Mouse (Mus musculus) left cerebral cortex, adult 18-20 months (tissue): Measurements from ENCODE around the gene Plcb4. TPM values are rescaled to one million over a fixed set of nuclear protein-coding genes. Genes with fewer than 3 reads are reported as not detected.
"Not testable (repeated sequence)": the region's sequence is repeated elsewhere in the genome, so short reads cannot be mapped to it uniquely, and the experiment has no call there.

Source experiments
- DNase-seq, 2 experiments: peaks; one replicate each; pipeline ENCODE4 v3.0.0; 2021 to 2022; ENCODE audit warnings: low spot score in 2 of 2, mixed read lengths in 1 of 2
- total RNA-seq, 2 experiments: library from RNA; stranded (reverse); gene quantifications; 2 replicates each; pipeline ENCODE4 v1.2.3; 2021

The Plcb4 gene
- total RNA-seq, 2 experiments from 2014 or later, result 64.6 to 77.5 TPM

DNA sequence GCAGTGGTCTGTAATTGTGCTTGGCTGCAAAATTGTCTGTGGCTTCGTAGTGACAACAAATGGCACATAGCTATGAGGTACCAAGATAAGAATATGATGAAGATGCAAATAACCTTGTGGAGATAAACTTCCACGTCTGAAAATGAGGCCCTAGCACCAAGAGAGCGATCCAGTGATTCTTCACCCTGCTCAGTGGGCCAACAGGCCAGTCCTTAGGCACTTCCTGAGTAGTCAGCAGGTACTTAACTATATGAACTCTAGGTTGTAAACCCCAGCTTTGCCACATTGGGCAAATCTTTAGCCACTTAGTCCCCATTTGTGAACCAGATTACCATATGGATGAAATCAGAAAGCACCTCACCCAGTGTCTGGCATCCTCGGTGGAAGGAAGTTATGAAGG is 271.9 kb downstream of the Plcb4 start:
- no peak for DNase-seq

DNA sequence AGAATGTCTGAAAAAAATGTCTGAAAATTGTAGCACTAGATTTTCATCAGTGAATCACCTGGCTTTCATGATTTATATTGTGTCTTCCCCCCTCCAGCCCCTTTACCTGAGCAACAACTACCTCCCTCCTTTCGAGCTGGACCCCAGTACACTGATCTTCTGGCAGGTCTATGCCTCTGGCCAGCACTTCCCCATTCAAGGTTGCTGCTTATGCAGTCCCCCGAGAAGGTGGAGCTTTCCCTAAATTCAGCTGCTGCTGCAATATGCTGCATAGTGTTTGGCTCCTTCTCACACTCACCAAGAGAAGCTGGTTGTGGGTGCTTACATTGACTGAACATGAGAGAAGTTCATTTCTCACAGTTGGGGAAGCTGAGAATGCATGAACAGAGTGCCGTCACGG is 273.8 kb downstream of the Plcb4 start:
- no peak for DNase-seq

DNA sequence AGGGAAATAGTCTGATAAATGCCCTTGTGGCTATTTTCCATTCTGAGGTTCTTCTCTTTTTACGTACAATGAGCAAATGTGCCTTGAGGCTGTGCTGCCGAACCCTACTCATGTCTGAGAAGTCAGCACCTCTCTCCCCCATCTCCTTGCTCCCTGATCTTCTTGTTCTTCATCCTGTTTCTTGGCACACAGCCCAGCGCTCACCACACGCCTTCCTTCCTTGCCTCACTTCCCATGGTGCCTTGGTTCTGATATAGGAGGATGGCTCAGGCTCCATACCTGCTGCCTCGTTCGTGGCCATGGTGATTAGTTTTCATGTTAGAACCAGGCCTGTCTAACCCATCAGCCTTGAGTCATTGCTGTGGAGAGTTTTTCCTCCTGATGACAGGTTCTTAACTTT is 277.6 kb downstream of the Plcb4 start:
- DNase-seq, result no peak

DNA sequence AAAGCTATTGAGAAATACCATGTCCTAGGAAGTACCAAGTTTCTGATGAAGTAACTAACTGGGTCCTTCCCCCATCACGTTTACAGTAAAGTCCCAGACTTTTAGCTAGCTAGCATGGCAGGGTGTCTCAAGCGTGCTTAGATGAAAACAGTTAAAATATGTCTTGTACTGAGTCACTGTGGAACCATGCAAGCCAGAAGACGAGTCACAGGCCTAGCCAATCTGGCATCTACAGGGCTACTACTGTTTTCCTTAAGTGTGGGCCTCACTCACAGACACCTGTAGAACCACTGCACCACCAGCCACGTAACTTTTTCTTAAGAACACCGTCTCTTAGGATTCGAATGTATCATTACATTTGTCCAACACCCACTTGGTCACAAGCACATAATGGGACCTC is 278.8 kb downstream of the Plcb4 start:
- DNase-seq, result no peak

DNA sequence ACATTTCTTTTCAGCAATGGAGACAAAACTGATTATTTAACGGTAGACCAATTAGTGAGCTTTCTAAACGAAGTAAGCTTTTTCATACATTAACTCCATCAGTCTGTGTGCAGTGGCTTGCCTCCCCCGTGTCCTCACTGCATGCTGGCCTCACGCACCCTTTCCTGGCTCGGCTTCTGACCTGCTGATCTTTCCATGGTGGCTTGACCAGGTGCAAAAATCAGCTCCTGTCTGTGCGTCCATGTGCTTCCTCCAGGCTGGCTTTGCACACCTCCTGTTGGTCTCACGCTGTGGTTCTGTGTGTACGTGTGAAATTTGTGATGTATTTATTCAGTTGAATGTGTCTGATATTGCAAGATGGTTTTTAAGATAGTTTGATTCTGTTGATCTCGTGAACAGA is 281.1 kb downstream of the Plcb4 start:
- no peak for DNase-seq

DNA sequence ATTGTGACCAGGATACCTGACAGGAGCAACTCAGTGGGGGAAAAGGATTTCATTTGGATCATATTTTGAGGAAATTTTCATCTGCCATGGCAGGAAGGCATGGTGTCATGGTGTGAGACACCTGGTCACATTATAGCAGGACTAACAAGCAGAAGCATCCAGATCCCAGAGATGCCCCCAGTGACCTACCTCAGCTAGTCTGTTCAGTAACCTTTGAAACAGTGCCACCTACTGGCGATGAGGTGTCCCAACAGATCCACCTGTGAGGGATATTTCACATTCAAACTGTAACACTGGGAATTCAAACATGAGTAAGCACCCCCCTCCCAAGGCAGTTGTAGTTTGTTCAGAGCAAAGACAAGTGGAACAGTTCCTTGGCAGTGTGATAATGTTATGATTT is 289.0 kb downstream of the Plcb4 start:
- no peak for DNase-seq

DNA sequence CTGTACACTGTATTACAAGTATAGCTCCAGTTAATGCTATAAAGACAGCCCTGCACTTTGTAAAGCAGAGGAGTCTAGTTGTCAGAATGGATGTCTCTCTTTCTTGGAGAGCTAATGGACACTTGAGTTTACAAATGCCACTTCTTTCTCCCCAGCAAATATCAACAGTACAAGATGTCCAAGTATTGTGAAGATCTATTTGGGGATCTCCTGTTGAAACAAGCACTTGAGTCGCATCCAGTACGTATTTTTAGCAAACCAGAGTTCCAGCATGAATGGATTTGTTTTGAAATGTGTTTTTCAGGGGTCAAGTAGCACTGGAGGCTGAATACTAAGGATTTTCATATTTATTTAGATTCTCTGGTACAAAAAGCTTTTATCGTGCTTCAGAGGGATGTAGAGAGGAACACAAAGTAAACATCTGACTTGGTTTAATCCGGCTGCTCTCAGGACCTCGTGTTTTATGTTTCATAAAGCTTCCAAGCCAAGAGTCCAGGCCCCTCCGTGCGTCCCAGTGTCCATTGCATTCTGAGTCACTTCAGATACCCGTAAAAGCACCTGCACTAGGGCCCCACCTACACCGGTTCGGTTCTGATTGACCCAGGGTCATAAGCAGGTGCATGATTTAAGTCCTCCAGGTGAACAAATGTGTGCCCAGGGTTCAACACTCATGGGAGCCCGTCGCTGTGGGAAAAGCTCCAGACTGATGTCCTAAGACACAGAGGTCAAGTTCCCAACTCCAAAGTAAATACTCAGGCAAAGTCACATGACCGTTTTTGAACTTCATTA is 296.1 kb downstream of the Plcb4 start:
- no peak for DNase-seq

DNA sequence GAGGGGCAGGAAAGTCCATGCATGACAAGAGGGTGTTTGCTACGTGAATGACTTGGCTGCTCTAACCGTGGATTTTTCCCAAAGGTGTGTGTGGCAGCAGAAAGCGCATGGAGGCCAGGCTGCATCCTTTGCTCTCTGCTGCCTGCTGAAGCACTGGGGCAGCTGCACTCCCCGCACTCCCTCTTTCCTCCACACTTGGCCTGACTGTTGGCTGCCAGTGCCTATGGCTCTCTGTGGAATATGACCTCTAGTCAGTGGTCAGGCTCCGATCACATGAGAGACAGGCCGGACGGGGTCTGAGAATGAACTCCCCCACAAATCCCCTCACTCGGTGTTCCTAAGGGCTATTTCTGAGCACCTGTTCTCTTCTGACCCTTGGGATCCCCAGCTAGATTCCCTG is 297.0 kb downstream of the Plcb4 start:
- DNase-seq, result no peak

DNA sequence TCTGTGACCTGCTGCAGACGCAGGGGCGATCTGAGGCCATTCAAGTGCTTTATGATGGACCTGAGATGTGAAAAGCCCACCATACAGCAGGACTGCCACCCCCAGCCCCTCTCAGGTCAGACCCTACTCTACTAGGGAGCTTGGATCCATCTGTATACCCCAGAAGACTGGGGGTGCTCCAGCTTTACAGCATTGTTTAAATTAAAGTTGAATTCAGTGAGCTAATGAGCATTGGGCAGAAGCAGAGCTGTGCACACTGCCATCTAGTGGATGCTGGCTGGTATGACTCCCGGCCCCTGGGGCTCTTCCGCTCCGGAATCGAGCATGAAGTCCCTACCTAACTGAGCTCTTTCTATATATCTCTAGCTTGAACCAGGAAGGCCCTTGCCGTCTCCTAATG is 298.9 kb downstream of the Plcb4 start:
- peak; percentile 73 to 76 for DNase-seq

DNA sequence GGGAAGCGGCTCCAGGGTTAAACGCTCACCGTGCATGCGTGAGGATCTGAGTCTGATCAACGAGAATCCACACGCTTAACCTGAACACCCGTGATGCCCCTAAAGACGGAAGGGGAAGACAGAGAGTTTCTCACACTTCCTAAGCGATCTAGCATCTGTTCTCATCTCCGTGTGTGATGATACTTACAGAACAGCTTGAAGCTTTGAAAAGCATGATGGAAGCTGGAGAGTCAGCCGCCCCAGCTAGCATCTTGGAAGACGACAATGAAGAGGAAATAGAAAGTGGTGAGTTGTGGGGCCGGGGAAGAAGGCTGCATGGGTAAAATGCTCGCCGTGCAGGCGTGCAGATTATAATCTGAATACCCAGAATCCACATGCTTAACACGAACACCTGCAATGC is 299.6 kb downstream of the Plcb4 start:
- DNase-seq, result no peak

DNA sequence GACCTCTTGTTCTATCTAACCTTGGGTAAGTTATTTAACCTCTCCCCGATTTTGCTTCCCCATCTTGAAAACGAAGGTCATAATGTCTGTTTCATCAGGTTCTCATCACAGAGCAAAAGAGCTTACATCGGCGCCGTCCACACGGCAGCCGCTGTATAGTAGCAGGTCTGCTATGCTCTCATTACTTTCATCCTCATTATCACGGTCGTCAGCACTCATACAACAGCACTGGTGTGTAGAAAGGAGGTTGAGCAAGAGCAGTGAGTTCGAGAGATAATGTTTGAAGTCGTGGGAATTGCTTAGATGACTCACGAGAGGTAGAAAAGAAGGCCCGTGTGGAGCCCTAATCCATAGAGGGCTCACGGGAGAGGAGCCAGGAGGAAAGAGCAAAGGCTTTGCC is 304.3 kb downstream of the Plcb4 start:
- DNase-seq, result no peak

DNA sequence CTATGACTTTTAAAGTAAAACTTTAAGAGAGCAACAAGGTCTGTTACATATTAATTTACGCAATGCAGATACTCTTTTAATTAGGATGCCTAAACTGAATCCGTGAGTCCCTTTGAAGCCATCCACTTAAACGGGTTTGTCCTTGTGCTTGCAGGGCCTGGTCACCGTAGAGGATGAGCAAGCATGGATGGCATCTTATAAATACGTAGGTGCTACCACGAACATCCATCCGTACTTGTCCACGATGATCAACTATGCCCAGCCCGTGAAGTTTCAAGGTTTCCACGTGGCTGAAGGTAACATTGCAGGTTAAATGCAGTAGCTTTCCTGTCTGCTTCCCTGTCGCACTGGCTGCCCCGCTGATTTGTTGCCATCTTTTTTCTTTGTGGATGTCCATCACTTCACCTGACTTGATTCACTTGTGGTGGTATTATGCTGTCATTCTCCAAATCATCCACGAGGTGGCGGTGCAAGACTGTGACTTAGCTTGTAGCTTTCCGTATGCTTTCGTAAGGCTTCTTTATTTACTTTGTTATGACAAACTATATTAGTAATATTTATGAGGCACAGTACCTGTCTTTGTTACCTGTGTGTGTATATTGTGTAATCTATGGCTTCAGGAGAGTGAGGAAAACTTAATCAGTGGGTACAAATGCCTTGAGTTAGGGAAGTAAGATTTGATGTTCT is 308.2 kb downstream of the Plcb4 start:
- DNase-seq, result peak; percentile 69 to 72

DNA sequence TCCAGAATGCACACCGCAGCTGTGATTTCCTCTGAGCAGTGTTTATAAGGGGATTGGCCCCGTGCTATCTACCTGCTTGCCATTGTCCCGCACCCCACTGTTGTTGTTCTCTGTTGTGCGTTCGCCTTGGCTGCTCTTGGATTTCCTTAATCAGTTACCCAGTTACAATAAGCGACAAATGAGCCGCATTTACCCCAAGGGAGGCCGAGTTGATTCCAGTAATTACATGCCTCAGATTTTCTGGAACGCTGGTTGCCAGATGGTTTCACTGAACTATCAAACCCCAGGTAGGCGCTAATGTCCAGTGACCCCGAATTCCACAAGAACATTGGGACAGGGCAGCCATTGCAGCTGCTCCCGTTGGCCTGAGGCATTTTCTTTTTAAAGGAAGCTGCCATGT is 309.3 kb downstream of the Plcb4 start:
- DNase-seq, result no peak

DNA sequence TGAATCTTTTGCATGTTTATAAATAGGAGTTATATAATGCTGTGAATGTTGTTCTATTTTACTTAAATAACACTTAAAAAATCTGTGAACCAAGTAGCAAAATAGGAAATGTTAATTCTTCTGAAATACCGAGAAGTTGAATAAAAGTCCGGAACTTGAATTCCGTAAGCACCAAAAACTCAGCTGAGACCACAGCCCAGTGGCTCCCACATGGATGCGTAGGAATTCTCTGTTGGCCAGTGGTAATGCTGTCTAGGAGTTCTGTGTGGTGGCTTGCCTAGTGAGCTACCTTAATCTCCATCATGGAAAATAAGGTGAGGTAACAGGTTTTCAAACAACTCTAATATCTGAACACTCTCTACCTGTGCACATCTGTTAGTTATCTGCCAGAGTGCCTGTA is 312.1 kb downstream of the Plcb4 start:
- DNase-seq, result peak in 1 of 2 experiments; percentile 41

DNA sequence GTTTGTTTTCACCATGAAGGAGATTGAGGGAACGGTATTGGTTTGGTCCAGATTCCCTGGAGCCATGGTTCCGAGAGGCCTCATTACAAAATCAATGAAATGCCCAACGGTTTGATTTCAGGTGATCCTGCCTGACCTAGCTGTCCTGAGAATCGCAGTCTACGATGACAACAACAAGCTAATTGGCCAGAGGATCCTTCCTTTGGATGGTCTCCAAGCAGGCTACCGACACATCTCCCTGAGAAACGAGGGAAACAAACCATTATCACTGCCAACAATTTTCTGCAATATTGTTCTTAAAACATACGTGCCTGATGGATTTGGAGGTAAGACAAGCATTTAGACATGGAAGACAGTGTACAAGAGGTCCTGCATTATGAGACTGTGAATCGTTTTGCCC is 317.2 kb downstream of the Plcb4 start:
- DNase-seq, result no peak

DNA sequence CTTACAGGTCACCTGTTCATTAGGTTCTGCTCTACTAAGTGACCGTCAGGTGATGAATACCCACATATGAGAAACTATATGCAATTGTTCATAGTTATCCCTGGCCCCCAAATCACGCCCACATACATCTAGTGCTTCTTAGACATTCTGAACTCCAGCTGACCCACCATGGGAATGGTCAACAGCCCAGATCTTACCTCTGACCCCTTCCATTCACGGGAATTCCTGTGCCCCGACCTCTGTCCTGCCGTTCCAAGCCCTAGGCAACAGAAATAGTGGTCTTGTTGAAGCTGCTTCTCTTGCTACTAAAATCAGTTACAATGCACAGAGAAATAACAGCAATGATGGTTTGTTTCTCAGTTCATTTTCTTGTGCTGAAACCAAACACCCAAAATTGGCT is 320.0 kb downstream of the Plcb4 start:
- DNase-seq, result no peak

DNA sequence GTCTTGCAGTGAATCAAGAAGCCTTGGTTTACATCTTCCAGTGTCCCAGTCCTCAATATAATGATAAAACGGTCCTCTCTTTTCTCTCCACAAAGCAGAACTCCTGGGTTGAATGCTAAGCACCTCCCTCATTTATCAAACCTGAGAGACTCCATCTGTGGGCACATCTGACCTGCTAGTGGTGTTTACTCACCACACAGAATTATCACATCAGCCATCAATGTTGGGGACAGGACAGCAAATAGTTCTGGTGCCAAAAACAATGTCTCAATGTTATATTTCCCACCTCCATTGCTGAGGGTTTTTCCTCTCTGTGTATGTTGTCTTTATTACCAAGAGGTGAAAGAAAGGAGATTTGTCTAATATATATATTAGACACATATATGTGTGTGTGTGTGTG is 321.6 kb downstream of the Plcb4 start:
- DNase-seq, result no peak

DNA sequence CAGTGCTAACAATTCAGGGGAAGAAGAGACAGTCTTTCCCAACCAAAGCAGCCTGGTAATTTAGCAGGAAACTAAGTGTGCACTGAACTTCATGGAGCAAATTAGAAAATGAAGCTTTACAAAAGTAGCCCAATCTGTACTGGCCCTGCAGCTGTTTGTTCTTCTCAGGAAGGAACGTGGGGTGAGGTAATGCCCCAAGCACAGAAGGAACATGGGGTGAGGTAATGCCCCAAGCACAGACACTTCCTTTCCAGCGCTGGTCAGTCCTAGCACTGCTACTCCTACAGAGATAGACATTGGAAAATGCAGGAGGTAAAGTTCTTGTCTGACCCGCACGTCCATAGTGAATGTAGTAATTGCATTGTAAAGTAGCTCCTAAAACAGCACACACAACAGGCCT is 325.2 kb downstream of the Plcb4 start:
- DNase-seq, result no peak

DNA sequence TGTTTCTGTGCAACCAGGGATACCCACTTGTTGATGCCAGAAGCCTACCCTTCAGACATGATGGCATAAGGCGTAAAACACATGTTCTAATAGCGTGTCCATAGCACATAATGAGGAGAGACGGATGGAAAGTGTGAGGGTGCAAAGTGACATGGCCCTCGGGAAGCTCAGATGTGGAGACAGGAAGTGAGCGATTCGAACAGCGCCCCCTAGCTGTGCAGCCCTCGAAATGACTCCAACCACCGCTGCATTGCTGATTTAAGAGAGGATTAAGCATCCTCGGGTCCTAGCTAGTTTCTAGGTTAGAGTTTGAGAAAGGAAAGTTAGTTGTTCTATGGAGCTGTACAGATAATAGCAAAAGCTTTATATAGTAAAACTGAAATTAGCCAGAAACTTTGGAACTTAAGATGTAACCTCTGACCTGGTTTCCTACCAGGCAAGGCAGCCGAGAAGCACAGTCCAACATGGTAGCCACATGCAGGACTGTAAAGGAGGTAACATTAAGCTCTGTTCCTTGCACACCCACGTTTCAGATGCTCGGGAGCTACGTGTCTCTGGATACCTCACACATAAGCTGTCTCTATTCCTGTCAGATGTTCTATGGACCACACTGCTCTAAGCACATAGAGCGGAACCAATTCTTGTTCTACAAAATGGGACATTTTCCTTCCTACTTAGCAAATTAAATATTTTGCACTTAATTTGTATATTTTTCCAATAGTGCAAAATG is 326.9 kb downstream of the Plcb4 start:
- no peak for DNase-seq

DNA sequence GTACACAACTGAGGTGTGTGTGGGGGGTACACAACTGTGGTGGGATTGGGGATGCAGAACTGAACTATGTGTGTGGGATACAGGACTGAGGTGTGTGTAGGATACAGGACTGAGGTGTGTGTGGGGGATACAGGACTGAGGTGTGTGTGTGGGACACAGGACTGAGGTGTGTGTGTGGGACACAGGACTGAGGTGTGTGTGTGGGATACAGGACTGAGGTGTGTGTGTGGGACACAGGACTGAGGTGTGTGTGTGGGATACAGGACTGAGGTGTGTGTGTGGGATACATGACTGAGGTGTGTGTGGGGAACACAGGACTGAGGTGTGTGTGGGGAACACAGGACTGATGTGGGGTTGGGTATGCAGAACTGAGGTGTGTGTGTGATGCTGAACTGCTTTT is 329.7 kb downstream of the Plcb4 start:
- not testable (repeated sequence) for DNase-seq

DNA sequence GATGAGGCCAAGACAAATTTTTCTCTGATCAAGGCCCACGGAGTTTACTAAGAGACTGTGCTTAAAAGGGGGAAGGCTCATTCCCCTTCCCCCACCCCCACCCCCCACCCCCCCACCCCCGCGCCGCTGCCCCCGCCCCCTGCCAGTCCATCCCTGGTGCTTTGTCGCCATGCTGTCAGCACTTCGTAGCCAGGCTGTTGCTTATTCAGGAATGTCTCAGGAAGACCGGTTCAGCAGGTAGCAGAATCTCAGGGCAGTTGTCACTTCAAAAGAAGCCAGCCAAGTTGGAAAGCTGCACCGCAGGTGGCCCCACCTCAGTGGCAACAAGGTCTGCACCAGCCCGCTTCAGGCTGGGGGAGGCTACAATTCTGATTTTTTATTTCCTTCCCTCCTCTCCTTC is 331.9 kb downstream of the Plcb4 start:
- DNase-seq, result not testable (repeated sequence)

DNA sequence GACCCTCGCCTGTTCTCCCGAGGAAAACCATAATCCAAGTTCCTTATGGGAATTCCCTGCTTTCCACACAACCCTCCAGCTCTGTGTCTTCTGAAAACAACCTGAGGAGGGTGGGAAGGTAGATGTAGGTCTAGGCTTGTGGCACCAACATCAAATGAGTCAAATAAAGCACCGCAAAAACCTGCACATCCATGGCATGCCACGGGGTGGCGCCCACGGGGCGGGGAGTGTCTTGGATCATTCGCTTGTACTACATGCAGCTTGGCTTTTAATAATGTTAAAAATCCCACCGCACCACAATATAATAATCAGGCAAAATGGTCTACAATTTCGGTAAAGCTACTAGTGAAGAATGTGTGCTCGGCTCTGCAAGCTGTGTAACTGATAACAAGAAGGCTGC is 334.5 kb downstream of the Plcb4 start:
- no peak for DNase-seq
